Mouse (Mus musculus) brain, embryonic 14.5 days (tissue): ENCODE data around the gene Plekho2.

Source experiments
- CTCF ChIP-seq: fragments of 200-500 bp; IDR thresholded peaks from 2 replicates; pipeline ENCODE4 v1.5.1; 2012; ENCODE audit warnings: inconsistent platforms, mild to moderate bottlenecking, moderate library complexity, borderline replicate concordance; ENCODE audit not compliant: insufficient read depth, insufficient read length; ENCODE audit errors: extremely low read depth
- POLR2A ChIP-seq: fragments of 200-500 bp; IDR thresholded peaks from 2 replicates; pipeline ENCODE4 v1.6.1; 2012; ENCODE audit warnings: mild to moderate bottlenecking, inconsistent platforms, borderline replicate concordance; ENCODE audit not compliant: poor library complexity, insufficient read depth, insufficient read length, severe bottlenecking; ENCODE audit errors: extremely low read depth

DNA sequence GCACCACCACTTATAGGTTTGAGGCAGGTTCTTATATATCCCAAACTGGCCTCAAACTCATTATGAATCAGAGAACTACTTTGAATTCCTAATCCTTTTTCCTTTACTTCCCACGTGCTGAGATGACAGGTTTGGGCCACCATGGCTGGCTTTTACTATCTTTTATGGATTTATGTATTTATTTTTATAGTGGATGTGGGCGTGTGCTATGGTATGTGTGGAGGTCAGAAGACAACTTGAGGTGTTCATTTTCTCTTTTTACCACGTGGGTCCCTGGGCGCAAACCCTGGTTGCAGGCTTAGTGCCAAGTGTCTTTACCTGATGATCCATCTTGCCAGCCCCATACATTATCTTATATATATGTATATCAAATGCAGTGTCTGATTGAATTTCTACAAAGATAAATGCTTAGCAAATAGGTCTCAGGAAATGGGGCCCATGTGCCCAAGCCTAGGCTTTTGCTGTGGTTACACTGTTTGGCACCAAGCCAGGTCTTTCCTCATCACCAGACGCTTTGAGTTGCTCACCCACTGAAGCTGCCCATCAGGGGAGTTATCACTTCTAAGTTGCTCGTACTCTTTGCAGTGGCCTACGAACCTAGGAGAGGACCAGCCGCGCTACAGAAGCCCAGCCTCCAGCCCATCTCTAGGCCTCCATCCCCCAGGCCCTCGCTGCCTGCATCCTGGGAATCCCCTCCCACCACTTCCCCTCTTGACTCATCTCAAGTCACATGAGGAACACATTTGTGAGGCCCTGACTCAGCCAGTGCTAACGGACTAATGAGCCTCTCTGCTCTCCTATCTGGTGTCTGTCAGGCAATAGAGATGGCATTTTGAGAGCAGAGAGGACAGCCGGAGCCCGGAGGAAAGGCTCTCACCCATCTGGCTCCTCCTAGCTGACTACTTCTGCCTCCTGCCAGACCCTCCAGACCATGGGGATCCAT lies 38.4 kb downstream of the Plekho2 start:
- TF ChIP-seq POLR2A (no peak), CTCF (no peak)
